Mouse (Mus musculus): ENCODE measurements around the gene Tgfa.

Gene Tgfa

GRCm38 (mm10) chr6:86298961-86299360 is 103.9 kb downstream of the Tgfa start:
- no peak for DNase-seq

GRCm38 (mm10) chr6:86299381-86299780 is 104.4 kb downstream of the Tgfa start:
- no peak for DNase-seq

GRCm38 (mm10) chr6:86305680-86306079 is 110.7 kb downstream of the Tgfa start:
- no peak for DNase-seq

GRCm38 (mm10) chr6:86314011-86314410 is 119.0 kb downstream of the Tgfa start:
- no peak for DNase-seq

GRCm38 (mm10) chr6:86317066-86317465 is 122.0 kb downstream of the Tgfa start:
- DNase-seq = no peak

- no peak for DNase-seq
Measured at GRCm38 (mm10) chr6:86318855-86319254, 123.8 kb downstream of the Tgfa start.

GRCm38 (mm10) chr6:86322031-86322563 is 127.1 kb downstream of the Tgfa start:
- DNase-seq = no peak

- no peak for DNase-seq
Measured at GRCm38 (mm10) chr6:86322991-86323390, 128.0 kb downstream of the Tgfa start.

- DNase-seq = no peak
Measured at GRCm38 (mm10) chr6:86324400-86324799, 129.4 kb downstream of the Tgfa start.
